Mouse (Mus musculus) adrenal gland, postnatal 25 days (tissue): Measurements from ENCODE around the gene Vbp1. TPM values are rescaled to one million over a fixed set of nuclear protein-coding genes. Genes with fewer than 3 reads are reported as not detected.

Experiments
- DNase-seq: peaks from one replicate; pipeline ENCODE4 v3.0.0; 2021; ENCODE audit warnings: mixed read lengths
- long read RNA-seq: library from polyadenylated mRNA; stranded (forward); transcript quantifications from one replicate; pipeline ENCODE4 v2.0.0, GENCODE M21; 2021
- total RNA-seq: library from RNA; stranded (reverse); gene quantifications from 2 replicates; pipeline ENCODE4 v1.2.3, GENCODE M21; 2021

The Vbp1 gene
- total RNA-seq = 37.4 and 43.1 TPM in 2 replicates
- long read RNA-seq, transcript Vbp1-201 (6 exons, 1,595 nt) = major isoform, 55 of 67 reads
- long read RNA-seq, partial matches to known transcripts = 0 of 67 reads
- long read RNA-seq, other reads (novel, unspliced or antisense) = 12 of 67 reads

DNA sequence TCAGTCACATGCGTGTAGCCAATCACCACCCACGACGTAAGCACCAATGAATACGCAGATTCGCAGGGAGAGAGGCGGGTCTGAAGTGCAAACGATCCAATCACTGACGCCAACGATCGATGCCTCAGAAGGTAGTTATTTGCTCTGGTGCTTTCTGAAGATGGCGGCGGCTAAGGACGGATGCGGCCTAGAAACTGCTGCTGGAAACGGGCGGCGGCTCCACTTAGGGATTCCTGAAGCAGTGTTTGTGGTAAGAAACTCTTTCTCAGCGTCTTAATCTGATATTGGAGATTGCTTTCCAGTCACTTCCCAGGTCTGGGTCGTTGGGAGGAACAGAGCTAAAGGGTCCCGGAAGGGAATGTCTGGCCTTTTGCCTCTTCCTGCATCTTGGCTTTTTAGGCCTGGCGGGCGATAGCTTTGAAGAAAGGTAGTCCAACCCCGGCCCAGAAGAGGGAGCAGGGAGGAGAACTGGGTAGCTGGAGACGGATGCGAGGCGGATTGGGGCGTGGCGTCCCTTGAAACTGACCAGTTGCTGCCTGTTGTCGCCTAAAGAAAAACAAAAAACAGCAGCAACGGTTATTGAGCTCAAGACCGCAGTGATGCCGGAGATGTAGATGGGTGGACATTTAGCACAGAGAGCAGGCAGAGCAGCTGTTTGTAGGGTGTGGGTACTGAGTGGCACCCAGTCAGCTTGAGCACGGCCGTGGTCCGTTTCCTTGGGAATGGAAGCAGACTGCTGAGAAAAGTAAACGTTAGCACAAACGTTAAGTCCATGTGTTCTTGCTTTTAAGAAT is at the start of gene Vbp1:
Gene Vbp1 (plus strand): TSS at position 121 of the 794 bp plus-strand sequence.
- DNase-seq = peak; percentile 72

DNA sequence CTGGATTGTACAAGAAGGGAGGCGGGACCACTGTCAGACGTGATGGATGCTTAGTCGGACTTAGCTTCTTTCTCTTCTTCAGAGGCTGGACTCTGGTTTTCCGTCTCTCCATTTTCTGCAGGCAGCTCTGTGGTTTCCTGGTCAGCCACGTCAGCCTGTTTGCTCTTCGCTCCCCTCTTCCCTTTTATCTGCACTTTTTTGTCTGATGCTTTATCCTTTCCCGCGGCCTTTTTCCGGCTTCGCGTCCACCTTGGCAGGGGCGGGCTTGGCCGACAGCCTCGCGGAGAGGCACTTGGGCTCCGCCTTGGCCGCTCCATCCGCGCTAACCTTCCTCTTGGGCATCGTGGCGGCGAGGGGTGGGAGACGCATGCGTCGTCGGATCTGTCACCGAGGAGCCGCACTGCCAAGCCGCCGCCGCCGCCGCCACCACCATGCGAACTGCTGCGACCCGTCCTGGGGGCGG is 38.9 kb upstream of the Vbp1 start:
- peak; percentile 63 for DNase-seq

DNA sequence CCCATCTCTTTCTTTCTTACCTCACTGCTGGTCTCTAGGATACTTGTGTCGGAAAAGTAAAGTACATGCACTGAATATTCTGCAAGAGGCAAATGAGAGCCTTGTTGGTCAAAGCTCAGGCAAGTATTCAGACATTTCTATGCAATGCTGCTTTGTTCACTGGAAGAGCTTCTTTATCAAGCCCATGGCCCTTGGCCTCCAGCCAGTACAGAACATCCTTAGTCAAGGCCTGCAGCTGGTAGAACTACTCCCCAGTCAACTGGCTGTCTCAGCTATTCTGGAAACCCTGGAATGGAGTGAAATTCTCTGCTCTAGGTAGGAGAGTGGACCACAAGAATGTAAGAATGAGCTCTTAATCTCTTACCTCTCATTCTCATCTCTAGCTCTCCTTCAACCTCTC is 24.2 kb upstream of the Vbp1 start:
- DNase-seq = no peak

DNA sequence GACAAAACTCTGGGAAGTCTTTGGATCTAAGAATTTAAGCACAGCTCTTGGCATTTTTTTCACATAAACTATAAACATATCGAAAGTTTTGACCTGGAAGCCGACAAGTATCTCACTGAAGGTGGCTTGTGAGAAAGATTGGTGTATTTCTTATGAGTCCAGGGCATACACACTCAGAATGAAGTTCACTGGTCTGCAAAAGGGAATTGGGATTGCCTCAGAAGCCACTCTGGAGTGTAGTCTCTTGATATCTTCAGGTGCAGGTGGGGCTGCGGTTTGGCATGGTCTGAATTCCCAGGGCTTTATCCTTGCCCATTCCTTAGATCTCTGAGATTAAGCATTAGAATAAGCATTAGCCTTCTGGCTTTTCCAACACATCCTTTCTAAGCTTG is 316 bp upstream of the Vbp1 start:
- no peak for DNase-seq

DNA sequence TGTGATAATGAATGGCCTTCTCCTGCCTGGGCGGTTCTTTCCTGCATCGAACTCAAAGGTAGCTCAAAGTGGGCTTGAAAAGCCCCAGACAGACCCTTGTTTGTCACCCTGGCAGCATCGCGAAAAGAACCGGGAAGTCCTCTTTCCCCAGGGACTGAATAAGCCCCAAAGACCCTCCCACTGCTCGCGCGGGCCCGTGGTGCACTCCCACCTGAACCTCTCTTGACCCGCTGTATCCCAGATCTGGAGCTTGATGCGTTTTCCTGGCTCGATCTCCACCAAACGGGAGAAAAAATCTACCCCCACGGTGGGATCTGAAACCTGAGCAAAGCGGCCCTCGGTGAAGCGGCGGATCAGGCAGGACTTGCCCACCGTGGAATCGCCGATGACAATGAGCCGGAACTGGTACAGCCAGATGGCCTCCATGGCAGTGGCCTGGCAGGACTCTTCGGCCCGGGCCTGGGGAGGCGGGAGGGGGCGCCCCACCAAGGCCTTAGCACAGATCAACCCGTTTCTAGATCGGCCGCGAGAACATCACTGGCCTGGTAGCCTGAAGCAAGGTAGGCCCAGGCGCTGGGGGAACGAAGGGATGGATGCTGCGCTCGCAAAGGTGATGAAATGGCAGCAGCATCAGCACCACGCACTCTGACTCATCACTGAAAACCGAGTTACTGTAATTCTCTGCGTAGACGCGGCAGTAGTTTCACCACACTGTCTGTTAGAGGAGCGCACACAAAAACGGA is 63.7 kb downstream of the Vbp1 start, which contains the start of gene Rab39b:
Gene Rab39b (minus strand): TSS at position 650 of the 743 bp plus-strand sequence.
- peak; percentile 8 for DNase-seq

DNA sequence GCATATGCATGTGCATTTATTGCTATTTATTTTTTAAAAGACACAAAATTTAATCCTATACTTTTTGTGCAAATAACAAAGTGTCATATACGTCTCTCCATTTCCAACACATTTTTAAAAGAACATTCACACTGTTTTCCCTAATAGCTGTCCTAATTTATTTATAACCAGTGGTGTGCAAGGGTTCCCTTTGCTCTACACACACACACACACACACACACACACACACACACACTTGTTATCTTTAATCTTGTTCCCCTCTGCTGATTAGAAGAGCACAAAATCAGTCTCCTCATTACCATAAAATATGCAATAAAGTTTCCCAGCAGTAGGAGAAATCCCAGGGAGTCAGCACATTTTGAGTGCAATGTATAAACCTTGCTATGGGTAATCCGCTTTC is 64.4 kb downstream of the Vbp1 start:
- DNase-seq = no peak

Other genes with a start within 250 kb of the Vbp1 start
- 66.9 and 76.7 TPM in 2 replicates for gene Fundc2, start 131.9 kb upstream of the Vbp1 start, total RNA-seq
- 6.8 and 9.9 TPM in 2 replicates for gene F8, start 131.7 kb upstream of the Vbp1 start, total RNA-seq
- 10.0 and 12.2 TPM in 2 replicates for gene Cmc4, start 97.7 kb upstream of the Vbp1 start, total RNA-seq
- gene Mtcp1, start 97.7 kb upstream of the Vbp1 start, total RNA-seq = 11.4 and 12.1 TPM in 2 replicates
- 27.7 and 29.1 TPM in 2 replicates for gene Brcc3, start 97.7 kb upstream of the Vbp1 start, total RNA-seq
- gene Rab39b, start 63.9 kb downstream of the Vbp1 start, total RNA-seq = 0.95 and 1.3 TPM in 2 replicates